Mouse (Mus musculus): ENCODE measurements around the gene Zfp40. TPM values are rescaled to one million over a fixed set of nuclear protein-coding genes. Genes with fewer than 3 reads are reported as not detected.
"Not testable (repeated sequence)": the region's sequence is repeated elsewhere in the genome, so short reads cannot be mapped to it uniquely, and the experiment has no call there.

Zfp40 gene
- 0.04 and 0.06 TPM in 2 replicates for polyA plus RNA-seq (2012; rRNA removed)

DNA sequence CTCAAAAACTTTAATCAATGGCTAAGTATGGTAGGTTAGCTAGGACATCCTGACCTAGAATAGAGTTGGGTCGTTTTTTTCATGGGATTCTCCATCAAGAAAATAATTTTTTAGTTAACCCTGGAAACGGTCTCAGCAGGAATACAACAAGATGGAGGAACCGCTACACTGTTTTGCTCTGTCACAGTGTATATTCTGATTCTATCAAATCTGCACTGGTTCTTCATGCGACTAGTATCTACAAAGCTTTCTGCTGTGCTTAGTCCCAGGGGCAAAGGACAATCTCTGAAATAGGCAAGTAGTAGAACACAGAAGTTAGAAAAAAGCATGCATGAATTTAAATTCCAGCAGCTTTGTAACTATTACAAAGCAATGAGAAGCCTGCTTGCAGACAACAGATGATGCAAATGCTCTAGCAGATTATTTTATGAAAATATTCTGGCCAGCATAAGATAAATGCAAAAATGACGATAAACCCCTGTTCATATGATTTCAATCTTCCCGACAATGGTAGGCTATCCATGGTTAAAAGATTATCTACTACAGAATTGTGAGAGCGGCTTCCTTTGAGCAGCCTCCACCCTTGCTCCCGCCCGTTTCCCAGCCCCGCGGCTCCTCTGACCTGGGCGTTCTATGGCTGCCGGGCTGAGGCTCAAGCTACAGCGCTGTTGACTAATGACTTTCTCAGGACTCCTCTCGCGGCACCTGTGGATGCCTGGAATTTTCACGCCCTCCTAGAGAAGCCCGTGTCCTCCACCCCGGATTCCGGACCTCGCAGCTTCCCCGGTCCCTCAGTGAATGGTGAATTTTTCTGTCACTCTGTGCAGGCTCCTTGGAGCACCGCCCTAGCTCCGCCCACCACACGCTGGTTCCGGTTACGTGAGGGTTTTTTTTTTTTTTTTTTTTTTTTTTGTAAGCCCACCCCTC, at the start of gene Zfp40:
Gene Zfp40, minus strand, starts transcription at position 800 of the 927 bp plus-strand sequence.
- Histone ChIP-seq H3K27ac (ENCODE audit: insufficient read depth, low read depth, low read length) (peak within 1 kb of the TSS; percentile 81), H3K27me3 (ENCODE audit: control insufficient read depth, insufficient read depth, low read length) (no peaks in the 10 kb centered on the region; the same call in 1 of the 2 replicates), H3K4me1 (ENCODE audit: control insufficient read depth, insufficient read depth, insufficient read length, low read length) (peaks cover under 1% of the 10 kb centered on the region; the same call in 1 of the 2 replicates), H3K36me3 (ENCODE audit: control insufficient read depth, insufficient read depth, low read length) (no peaks in the 10 kb centered on the region), H3K4me3 (ENCODE audit: low read depth, low read length) (peak within 1 kb of the TSS; percentile 99)
- TF ChIP-seq POLR2A (IDR thresholded peaks at IDR 0.05; ENCODE audit: low read depth, low read length) (peak; percentile 71; the same call in 1 of the 2 replicates), CTCF (IDR thresholded peaks at IDR 0.05; ENCODE audit: extremely low read depth, insufficient read length, insufficient replicate concordance, low read depth, low read length) (no peak)
- 3% methylated on average over 27 of the region's 27 CpGs for WGBS

DNA sequence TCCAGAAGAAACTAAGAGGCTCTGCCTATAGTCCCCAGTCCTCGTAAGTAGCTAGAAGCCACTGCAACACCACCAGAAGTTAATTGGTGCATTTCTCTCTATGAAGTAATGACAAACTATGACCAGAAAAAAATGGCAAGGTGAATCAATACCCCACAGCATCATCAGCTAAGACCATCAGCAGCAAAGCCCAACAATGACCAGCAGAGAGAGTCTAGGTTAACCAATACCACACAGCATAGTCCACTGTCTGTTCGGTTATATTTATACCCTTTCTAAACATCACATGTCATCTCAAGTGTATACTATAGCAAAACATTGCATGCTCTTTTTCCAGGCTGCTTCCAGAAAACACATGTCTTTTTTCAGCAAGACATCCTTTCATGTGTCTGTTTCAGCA, 25.3 kb upstream of the Zfp40 start:
- no peak overlapping the region for H3K4me3 ChIP-seq (ENCODE audit: low read depth, low read length)
- H3K4me1 ChIP-seq (ENCODE audit: control insufficient read depth, insufficient read depth, insufficient read length, low read length) = no peaks in the 10 kb centered on the region
- 80% methylated on average over 2 of the region's 2 CpGs for WGBS
- no peak for TF ChIP-seq POLR2A (IDR thresholded peaks at IDR 0.05; ENCODE audit: low read depth, low read length)
- no peak for TF ChIP-seq CTCF (IDR thresholded peaks at IDR 0.05; ENCODE audit: extremely low read depth, insufficient read length, insufficient replicate concordance, low read depth, low read length)
- H3K27ac ChIP-seq (ENCODE audit: insufficient read depth, low read depth, low read length) = no peak overlapping the region
- H3K27me3 ChIP-seq (ENCODE audit: control insufficient read depth, insufficient read depth, low read length) = no peaks in the 10 kb centered on the region
- H3K36me3 ChIP-seq (ENCODE audit: control insufficient read depth, insufficient read depth, low read length) = no peaks in the 10 kb centered on the region

DNA sequence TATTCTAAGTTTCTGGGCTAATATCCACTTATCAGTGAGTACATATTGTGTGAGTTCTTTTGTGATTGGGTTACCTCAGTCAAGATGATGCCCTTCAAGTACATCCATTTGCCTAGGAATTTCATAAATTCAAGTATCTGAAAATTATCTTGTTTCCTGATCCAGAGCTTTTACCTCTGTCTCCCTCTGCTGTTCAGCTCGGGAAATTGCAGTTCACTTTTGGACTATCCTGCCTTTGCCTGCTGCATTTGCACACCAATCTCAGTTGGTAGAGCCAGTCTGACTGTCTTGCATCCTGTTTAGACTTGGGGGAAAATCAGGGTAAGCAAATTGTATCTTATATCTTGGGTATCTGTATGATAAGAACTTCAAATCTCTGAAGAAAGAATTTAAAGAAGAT, 6.8 kb upstream of the Zfp40 start:
- H3K27ac ChIP-seq (ENCODE audit: insufficient read depth, low read depth, low read length); H3K27me3 ChIP-seq (ENCODE audit: control insufficient read depth, insufficient read depth, low read length); H3K4me3 ChIP-seq (ENCODE audit: low read depth, low read length); H3K4me1 ChIP-seq (ENCODE audit: control insufficient read depth, insufficient read depth, insufficient read length, low read length); H3K36me3 ChIP-seq (ENCODE audit: control insufficient read depth, insufficient read depth, low read length): not testable (repeated sequence)
- WGBS = 2% methylated on average over 1 of the region's 1 CpGs

DNA sequence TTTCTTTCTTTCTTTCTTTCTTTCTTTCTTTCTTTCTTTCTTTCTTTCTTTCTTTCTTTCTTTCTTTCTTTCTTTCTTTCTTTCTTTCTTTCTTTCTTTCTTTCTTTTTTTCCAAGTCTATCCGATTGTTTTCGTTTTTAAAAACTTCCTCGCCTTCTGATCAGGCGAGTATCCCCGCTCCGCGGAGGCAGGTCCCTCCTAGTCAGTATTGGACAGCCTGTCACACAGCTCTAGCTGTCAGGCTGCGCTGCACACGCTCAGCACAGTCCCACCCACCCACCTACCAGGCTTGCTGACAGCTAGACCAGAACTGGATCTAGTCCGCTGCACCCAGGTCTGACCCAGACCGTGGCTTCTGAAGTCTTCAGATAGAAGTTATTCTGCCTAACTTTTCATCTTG, 389 bp upstream of the Zfp40 start:
- Histone ChIP-seq H3K4me3 (ENCODE audit: low read depth, low read length) (peak overlapping the region; percentile 67), H3K36me3 (ENCODE audit: control insufficient read depth, insufficient read depth, low read length) (no peaks in the 10 kb centered on the region), H3K27me3 (ENCODE audit: control insufficient read depth, insufficient read depth, low read length) (no peaks in the 10 kb centered on the region; the same call in 1 of the 2 replicates), H3K4me1 (ENCODE audit: control insufficient read depth, insufficient read depth, insufficient read length, low read length) (no peaks in the 10 kb centered on the region), H3K27ac (ENCODE audit: insufficient read depth, low read depth, low read length) (no peak overlapping the region)
- under 1% methylated on average over 11 of the region's 11 CpGs for WGBS
- TF ChIP-seq CTCF (IDR thresholded peaks at IDR 0.05; ENCODE audit: extremely low read depth, insufficient read length, insufficient replicate concordance, low read depth, low read length) (no peak), POLR2A (IDR thresholded peaks at IDR 0.05; ENCODE audit: low read depth, low read length) (no peak)

DNA sequence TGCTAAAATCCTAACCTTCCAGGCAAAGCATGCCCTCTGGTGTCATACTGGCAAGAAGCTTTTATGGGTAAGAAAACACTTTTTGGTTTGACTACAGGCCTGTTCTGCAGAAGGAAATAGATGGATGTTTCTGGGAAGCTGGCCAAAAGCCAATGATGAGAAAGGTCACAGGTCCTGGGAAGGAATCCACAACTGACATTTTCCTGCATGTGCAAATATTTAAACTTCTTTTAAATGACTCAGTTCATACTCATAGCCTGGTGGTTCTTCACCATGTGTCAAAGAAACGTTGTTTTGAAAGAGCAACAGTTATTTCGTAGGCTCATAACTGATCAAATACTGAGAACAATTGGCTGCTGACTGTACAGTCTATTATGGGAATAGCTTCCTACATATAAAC, 5.4 kb downstream of the Zfp40 start:
- no peaks in the 10 kb centered on the region for H3K27me3 ChIP-seq (ENCODE audit: control insufficient read depth, insufficient read depth, low read length)
- no peak overlapping the region for H3K4me3 ChIP-seq (ENCODE audit: low read depth, low read length)
- H3K27ac ChIP-seq (ENCODE audit: insufficient read depth, low read depth, low read length) = no peak overlapping the region
- TF ChIP-seq CTCF (IDR thresholded peaks at IDR 0.05; ENCODE audit: extremely low read depth, insufficient read length, insufficient replicate concordance, low read depth, low read length) = no peak
- TF ChIP-seq POLR2A (IDR thresholded peaks at IDR 0.05; ENCODE audit: low read depth, low read length) = no peak
- H3K36me3 ChIP-seq (ENCODE audit: control insufficient read depth, insufficient read depth, low read length) = 0 out of 2 replicates have a peak, but pooled peaks cover 1% of the 10 kb centered on the region
- H3K4me1 ChIP-seq (ENCODE audit: control insufficient read depth, insufficient read depth, insufficient read length, low read length) = peaks cover 3% of the 10 kb centered on the region; the same call in 1 of the 2 replicates
- 11% methylated on average over 2 of the region's 2 CpGs for WGBS

Other genes starting within 250 kb of the Zfp40 start
- not detected in 2 replicates for gene Vmn2r-ps130, start 132.1 kb downstream of the Zfp40 start, polyA plus RNA-seq (2012; rRNA removed)
- gene Vmn2r114, start 119.3 kb upstream of the Zfp40 start, polyA plus RNA-seq (2012; rRNA removed) = not detected in 2 replicates
- gene Vmn2r115, start 150.5 kb upstream of the Zfp40 start, polyA plus RNA-seq (2012; rRNA removed) = not detected in 2 replicates
- gene Vmn2r116, start 191.4 kb upstream of the Zfp40 start, polyA plus RNA-seq (2012; rRNA removed) = not detected in 2 replicates